Mouse (Mus musculus): ENCODE results near the gene Itm2c. TPM values are rescaled to one million over a fixed set of nuclear protein-coding genes. Genes with fewer than 3 reads are reported as not detected.

Itm2c gene
- polyA plus RNA-seq (2015; fragmentation: Nextera tagmentation; extraction: Ambion mirVana), result 52.1 and 56.7 TPM in 2 replicates

- peak within 1 kb of the TSS; percentile 96 for H3K4me2 ChIP-seq (ENCODE audit: low read depth, low read length)
- no peaks in the 10 kb centered on the region for H3K9me3 ChIP-seq (ENCODE audit: low read length)
- no peaks in the 10 kb centered on the region for H3K36me3 ChIP-seq (replicated peaks; ENCODE audit: insufficient read depth, low read length)
- H3K4me1 ChIP-seq (ENCODE audit: insufficient read depth), result peaks cover 38% of the 10 kb centered on the region
- H3K9ac ChIP-seq (replicated peaks), result peak within 1 kb of the TSS; percentile 76
- H3K27me3 ChIP-seq (ENCODE audit: insufficient read depth, low read length), result no peaks in the 10 kb centered on the region
- peak; percentile 87 for DNase-seq
- H3K27ac ChIP-seq (ENCODE audit: low read depth), result peak within 1 kb of the TSS; percentile 67
- H3K4me3 ChIP-seq (ENCODE audit: low read depth, low read length), result peak within 1 kb of the TSS; percentile 88
- TF ChIP-seq EP300 (IDR thresholded peaks at IDR 0.05; ENCODE audit: low read depth) (no peak), CTCF (IDR thresholded peaks at IDR 0.05; ENCODE audit: low read depth) (no peak)
- ATAC-seq, result peak; percentile 69
- WGBS (ENCODE audit: insufficient replicate concordance), result 2% methylated on average over 34 of the region's 35 CpGs
Observed at GRCm38 (mm10) chr1:85894231-85894747, at the start of gene Itm2c. Itm2c (plus strand) TSS chr1:85894281.

- ATAC-seq, result no peak
- no peak overlapping the region for H3K4me3 ChIP-seq (ENCODE audit: low read depth, low read length)
- 85% methylated on average over 6 of the region's 6 CpGs for WGBS (ENCODE audit: insufficient replicate concordance)
Observed at GRCm38 (mm10) chr1:85844981-85845380, 49.1 kb upstream of the Itm2c start.

GRCm38 (mm10) chr1:85845476-85845875, 48.6 kb upstream of the Itm2c start:
- H3K36me3 ChIP-seq (replicated peaks; ENCODE audit: insufficient read depth, low read length), result peaks cover 65% of the 10 kb centered on the region
- no peak overlapping the region for H3K27ac ChIP-seq (ENCODE audit: low read depth)
- 77% methylated on average over 3 of the region's 3 CpGs for WGBS (ENCODE audit: insufficient replicate concordance)
- TF ChIP-seq CTCF (IDR thresholded peaks at IDR 0.05; ENCODE audit: low read depth) (no peak), EP300 (IDR thresholded peaks at IDR 0.05; ENCODE audit: low read depth) (no peak)
- no peak overlapping the region for H3K9ac ChIP-seq (replicated peaks)
- peaks cover 8% of the 10 kb centered on the region; the same call in 1 of the 2 replicates for H3K4me1 ChIP-seq (ENCODE audit: insufficient read depth)
- no peak for ATAC-seq
- no peak overlapping the region for H3K4me3 ChIP-seq (ENCODE audit: low read depth, low read length)
- H3K9me3 ChIP-seq (ENCODE audit: low read length), result no peaks in the 10 kb centered on the region
- H3K4me2 ChIP-seq (ENCODE audit: low read depth, low read length), result no peak overlapping the region
- no peaks in the 10 kb centered on the region for H3K27me3 ChIP-seq (ENCODE audit: insufficient read depth, low read length)
- no peak for DNase-seq

More at GRCm38 (mm10) chr1:85844981-85845380, 49.1 kb upstream of the Itm2c start:
- H3K4me2 ChIP-seq (ENCODE audit: low read depth, low read length), result no peak overlapping the region
- no peak for DNase-seq
- H3K9ac ChIP-seq (replicated peaks), result no peak overlapping the region
- H3K36me3 ChIP-seq (replicated peaks; ENCODE audit: insufficient read depth, low read length), result peaks cover 62% of the 10 kb centered on the region
- no peak overlapping the region for H3K27ac ChIP-seq (ENCODE audit: low read depth)
- no peaks in the 10 kb centered on the region for H3K27me3 ChIP-seq (ENCODE audit: insufficient read depth, low read length)
- H3K9me3 ChIP-seq (ENCODE audit: low read length), result no peaks in the 10 kb centered on the region
- no peak for TF ChIP-seq EP300 (IDR thresholded peaks at IDR 0.05; ENCODE audit: low read depth)
- no peak for TF ChIP-seq CTCF (IDR thresholded peaks at IDR 0.05; ENCODE audit: low read depth)
- peaks cover 13% of the 10 kb centered on the region; the same call in 1 of the 2 replicates for H3K4me1 ChIP-seq (ENCODE audit: insufficient read depth)

DNA sequence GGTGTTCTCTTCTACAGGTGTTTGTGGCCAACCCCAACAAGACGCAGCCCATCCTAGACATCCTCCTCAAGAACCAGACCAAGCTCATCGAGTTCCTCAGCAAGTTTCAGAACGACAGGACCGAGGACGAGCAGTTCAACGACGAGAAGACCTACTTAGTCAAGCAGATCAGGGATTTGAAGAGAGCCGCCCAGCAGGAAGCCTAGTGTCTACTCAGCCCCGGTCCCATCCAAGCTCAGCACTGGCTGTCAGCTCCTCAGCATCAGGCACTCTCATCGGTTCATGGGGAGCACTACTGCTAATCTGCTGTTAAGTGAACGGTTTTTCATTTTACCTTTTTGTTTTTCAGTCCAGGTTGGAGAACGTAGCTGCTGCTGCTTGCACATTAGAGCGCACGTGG, 45.1 kb upstream of the Itm2c start:
- TF ChIP-seq EP300 (IDR thresholded peaks at IDR 0.05; ENCODE audit: low read depth) (no peak), CTCF (IDR thresholded peaks at IDR 0.05; ENCODE audit: low read depth) (no peak)
- ATAC-seq (no peak), DNase-seq (no peak)
- no peak overlapping the region for H3K27ac ChIP-seq (ENCODE audit: low read depth)
- H3K9me3 ChIP-seq (ENCODE audit: low read length), result no peaks in the 10 kb centered on the region
- no peak overlapping the region for H3K4me2 ChIP-seq (ENCODE audit: low read depth, low read length)
- H3K4me3 ChIP-seq (ENCODE audit: low read depth, low read length), result no peak overlapping the region
- WGBS (ENCODE audit: insufficient replicate concordance), result 90% methylated on average over 14 of the region's 14 CpGs
- H3K9ac ChIP-seq (replicated peaks), result no peak overlapping the region
- H3K4me1 ChIP-seq (ENCODE audit: insufficient read depth), result no peaks in the 10 kb centered on the region
- H3K36me3 ChIP-seq (replicated peaks; ENCODE audit: insufficient read depth, low read length), result peaks cover 65% of the 10 kb centered on the region
- H3K27me3 ChIP-seq (ENCODE audit: insufficient read depth, low read length), result no peaks in the 10 kb centered on the region

DNA sequence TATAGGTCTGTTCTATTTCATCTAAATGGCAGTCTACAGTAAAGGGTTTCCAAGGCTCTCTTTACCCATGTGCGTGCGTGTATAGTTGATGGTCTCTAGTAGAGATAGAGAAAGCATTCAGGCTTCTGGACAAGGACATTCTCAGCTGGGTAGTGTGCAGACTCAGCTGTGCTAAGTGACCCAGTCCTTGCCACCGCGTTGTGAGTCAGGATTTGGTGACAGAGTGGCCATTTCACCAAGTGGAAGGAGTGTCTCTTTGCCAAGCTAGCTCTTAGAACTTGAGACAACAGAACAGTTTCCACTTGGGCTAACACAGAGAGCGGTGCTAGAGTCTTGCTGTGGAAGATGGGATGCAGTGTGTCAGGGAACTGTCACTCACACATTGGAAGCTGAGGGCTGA, 43.2 kb upstream of the Itm2c start:
- WGBS (ENCODE audit: insufficient replicate concordance), result 89% methylated on average over 5 of the region's 5 CpGs
- no peak for DNase-seq
- Histone ChIP-seq H3K4me1 (ENCODE audit: insufficient read depth) (no peaks in the 10 kb centered on the region), H3K9ac (replicated peaks) (no peak overlapping the region), H3K4me2 (ENCODE audit: low read depth, low read length) (no peak overlapping the region), H3K36me3 (replicated peaks; ENCODE audit: insufficient read depth, low read length) (peaks cover 53% of the 10 kb centered on the region), H3K9me3 (ENCODE audit: low read length) (no peaks in the 10 kb centered on the region), H3K27me3 (ENCODE audit: insufficient read depth, low read length) (no peaks in the 10 kb centered on the region), H3K27ac (ENCODE audit: low read depth) (no peak overlapping the region), H3K4me3 (ENCODE audit: low read depth, low read length) (no peak overlapping the region)
- no peak for TF ChIP-seq EP300 (IDR thresholded peaks at IDR 0.05; ENCODE audit: low read depth)
- ATAC-seq, result no peak

- no peak overlapping the region for H3K4me3 ChIP-seq (ENCODE audit: low read depth, low read length)
- peaks cover 32% of the 10 kb centered on the region for H3K36me3 ChIP-seq (replicated peaks; ENCODE audit: insufficient read depth, low read length)
- TF ChIP-seq CTCF (IDR thresholded peaks at IDR 0.05; ENCODE audit: low read depth) (peak; percentile 99), EP300 (IDR thresholded peaks at IDR 0.05; ENCODE audit: low read depth) (no peak)
- 75% methylated on average over 2 of the region's 2 CpGs for WGBS (ENCODE audit: insufficient replicate concordance)
- H3K9ac ChIP-seq (replicated peaks), result no peak overlapping the region
- no peak overlapping the region for H3K4me2 ChIP-seq (ENCODE audit: low read depth, low read length)
- H3K27ac ChIP-seq (ENCODE audit: low read depth), result no peak overlapping the region
- ATAC-seq, result peak; percentile 92
- H3K27me3 ChIP-seq (ENCODE audit: insufficient read depth, low read length), result no peaks in the 10 kb centered on the region
- peak; percentile 73 for DNase-seq
- no peaks in the 10 kb centered on the region for H3K4me1 ChIP-seq (ENCODE audit: insufficient read depth)
- H3K9me3 ChIP-seq (ENCODE audit: low read length), result no peaks in the 10 kb centered on the region
Observed at GRCm38 (mm10) chr1:85852996-85853689, 40.9 kb upstream of the Itm2c start.
